Mouse (Mus musculus) cerebral cortex, adult 2 months (tissue): Measurements from ENCODE around the gene Cmtr1.

ENCODE experiments used
- WGBS: fragments of 180-500 bp; shearing (Covaris S2); methylation state at CpG from one replicate; pipeline ENCODE4 v1.1.7; 2018; 5-methylcytosine and 5-hydroxymethylcytosine counted together

The Cmtr1 gene

DNA sequence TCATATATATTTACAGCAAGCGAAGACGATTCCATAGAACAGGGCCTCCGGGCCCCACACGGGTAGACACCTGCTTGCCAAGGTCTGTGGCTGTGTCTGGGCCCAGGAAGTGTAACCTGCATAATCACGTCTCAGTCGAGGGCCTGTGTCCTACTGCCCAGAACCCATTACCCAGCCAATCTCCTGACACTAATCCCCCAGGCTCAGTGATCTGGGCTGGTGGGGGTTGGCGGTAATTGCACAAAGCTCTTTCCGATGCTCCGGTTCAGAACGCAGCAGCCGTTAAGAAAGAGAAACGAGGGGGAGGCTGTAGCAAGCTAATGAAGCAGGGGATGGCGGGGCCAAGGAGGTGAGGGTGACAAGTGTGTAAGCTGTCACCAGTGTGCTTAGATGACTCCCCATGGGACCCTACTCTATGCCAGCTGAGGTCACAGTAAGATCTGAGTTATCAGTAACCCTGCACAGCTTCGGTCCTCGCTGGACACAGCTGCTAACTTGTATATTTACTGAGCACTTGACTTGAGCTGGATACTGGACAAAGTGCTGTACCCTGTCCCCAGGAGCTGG lies 76.1 kb downstream of the Cmtr1 start:
- 68% methylated on average over 15 of the region's 15 CpGs for WGBS

DNA sequence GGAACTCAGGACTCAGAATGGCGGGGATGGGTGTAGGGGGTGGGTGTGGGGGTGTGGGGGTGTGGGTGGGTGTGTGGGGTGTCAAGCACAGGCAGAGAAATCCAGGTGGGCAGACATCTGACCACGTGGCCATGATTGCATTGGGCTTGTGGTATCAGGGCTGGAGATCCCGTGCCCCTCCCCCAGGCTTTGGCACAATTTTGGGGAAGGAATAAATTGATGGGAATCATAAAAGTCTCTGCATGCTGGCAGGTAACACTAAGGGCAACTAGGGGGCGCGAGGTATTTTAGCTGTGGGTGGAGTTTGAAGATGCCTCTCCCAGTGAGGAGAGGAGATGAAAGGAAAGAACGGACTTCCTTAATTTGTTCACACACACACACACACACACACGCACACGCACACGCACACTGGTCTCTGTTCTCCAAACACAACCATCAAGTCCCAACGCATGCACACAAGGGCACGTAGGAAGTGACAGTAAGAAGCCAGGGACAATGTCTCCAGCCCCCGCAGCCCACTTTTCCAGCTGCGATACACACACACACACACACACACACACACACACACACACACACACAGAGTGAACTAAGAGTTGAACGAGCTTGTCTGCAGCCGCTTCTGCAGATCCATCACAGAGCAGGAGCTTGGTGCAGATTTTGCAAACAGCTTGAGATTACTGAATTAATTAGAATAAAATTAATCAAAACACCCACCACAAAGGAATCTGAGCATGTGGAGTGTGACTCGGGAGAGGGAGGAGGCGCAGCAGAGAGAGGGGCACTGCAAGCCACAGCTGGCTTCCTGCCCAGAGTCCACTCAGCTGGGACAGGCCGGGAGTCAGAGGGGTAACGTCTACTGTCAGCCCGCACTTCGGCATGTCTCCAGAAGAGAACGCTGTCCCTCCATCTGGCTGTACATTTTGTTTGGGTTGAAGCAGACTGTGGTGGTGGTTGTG lies 77.7 kb downstream of the Cmtr1 start:
- WGBS, result 16% methylated on average over 22 of the region's 22 CpGs

DNA sequence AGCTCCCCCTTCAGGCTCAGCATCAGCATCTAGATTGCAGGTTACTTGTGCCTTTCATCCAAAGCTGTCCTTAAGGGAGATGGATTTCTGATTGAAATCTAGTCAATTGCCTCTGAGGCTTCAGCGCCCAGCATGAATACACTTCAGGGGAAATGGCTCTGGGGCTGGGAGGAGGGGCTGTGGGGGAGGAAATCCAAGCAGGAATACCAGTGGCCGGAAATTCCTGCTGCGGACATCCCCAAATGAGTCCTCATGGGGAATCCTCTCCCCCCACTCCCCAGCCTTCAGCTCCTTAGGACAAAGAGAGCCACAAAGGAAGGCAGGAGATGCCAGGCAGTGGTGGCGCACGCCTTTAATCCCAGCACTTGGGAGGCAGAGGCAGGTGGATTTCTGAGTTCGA lies 87.1 kb downstream of the Cmtr1 start:
- 84% methylated on average over 6 of the region's 6 CpGs for WGBS

DNA sequence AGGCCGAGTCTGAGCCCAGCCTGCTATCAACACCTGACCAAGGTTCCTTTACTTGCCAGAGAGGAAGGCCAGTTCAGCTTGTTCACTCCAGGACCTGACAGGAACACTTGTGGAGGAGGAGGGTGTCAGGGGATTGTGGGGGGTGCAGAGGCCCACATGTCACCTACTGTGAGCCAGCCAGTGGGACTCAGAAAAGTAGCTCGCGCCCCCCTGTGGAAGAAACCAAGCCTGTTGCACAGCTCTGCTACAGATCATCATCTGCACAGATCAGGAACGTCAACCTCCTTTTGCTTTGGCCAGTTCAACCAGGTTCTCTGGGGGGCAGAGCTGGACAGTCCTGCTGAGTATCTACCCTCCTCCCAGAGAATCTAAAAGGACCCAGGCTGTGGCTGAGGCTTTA lies 94.1 kb downstream of the Cmtr1 start:
- WGBS, result 69% methylated on average over 4 of the region's 4 CpGs
